Mouse (Mus musculus): ENCODE measurements around the gene Vamp2.

The Vamp2 gene

GRCm38 (mm10) chr11:69111051-69111810 lies 22.9 kb downstream of the Vamp2 start:
- DNase-seq (ENCODE audit: extremely low spot score, low read depth, low spot score) = no peak

GRCm38 (mm10) chr11:69111865-69112264 lies 23.6 kb downstream of the Vamp2 start:
- no peak for DNase-seq (ENCODE audit: extremely low spot score, low read depth, low spot score)

- DNase-seq (ENCODE audit: extremely low spot score, low read depth, low spot score) = no peak
Observed at GRCm38 (mm10) chr11:69114018-69114417, 25.7 kb downstream of the Vamp2 start.

GRCm38 (mm10) chr11:69114621-69115020 lies 26.3 kb downstream of the Vamp2 start:
- DNase-seq (ENCODE audit: extremely low spot score, low read depth, low spot score) = no peak

GRCm38 (mm10) chr11:69116843-69117242 lies 28.6 kb downstream of the Vamp2 start:
- no peak for DNase-seq (ENCODE audit: extremely low spot score, low read depth, low spot score)

- DNase-seq (ENCODE audit: extremely low spot score, low read depth, low spot score) = no peak
Observed at GRCm38 (mm10) chr11:69117737-69118695, 29.7 kb downstream of the Vamp2 start.

GRCm38 (mm10) chr11:69118765-69119164 lies 30.5 kb downstream of the Vamp2 start:
- DNase-seq (ENCODE audit: extremely low spot score, low read depth, low spot score) = no peak

GRCm38 (mm10) chr11:69119446-69120155 lies 31.3 kb downstream of the Vamp2 start:
- no peak for DNase-seq (ENCODE audit: extremely low spot score, low read depth, low spot score)

GRCm38 (mm10) chr11:69120221-69121000 lies 32.1 kb downstream of the Vamp2 start, which contains the start of gene Hes7:
Gene Hes7, plus strand, starts transcription at chr11:69120404.
- no peak for DNase-seq (ENCODE audit: extremely low spot score, low read depth, low spot score)

- no peak for DNase-seq (ENCODE audit: extremely low spot score, low read depth, low spot score)
Observed at GRCm38 (mm10) chr11:69121001-69121740, 32.9 kb downstream of the Vamp2 start.

- DNase-seq (ENCODE audit: extremely low spot score, low read depth, low spot score) = no peak
Observed at GRCm38 (mm10) chr11:69121741-69122335, 33.5 kb downstream of the Vamp2 start.

- DNase-seq (ENCODE audit: extremely low spot score, low read depth, low spot score) = no peak
Observed at GRCm38 (mm10) chr11:69122336-69122951, 34.2 kb downstream of the Vamp2 start, which contains the start of gene 9130213A22Rik. Gene 9130213A22Rik, minus strand, starts transcription at chr11:69122589.

- peak; percentile 94 for DNase-seq (ENCODE audit: extremely low spot score, low read depth, low spot score)
Observed at GRCm38 (mm10) chr11:69123056-69123692, 34.9 kb downstream of the Vamp2 start.

- DNase-seq (ENCODE audit: extremely low spot score, low read depth, low spot score) = peak; percentile 94
Observed at GRCm38 (mm10) chr11:69123693-69124497, 35.6 kb downstream of the Vamp2 start.

GRCm38 (mm10) chr11:69124498-69124847 lies 36.2 kb downstream of the Vamp2 start:
- peak; percentile 97 for DNase-seq (ENCODE audit: extremely low spot score, low read depth, low spot score)

GRCm38 (mm10) chr11:69125041-69125851 lies 37.0 kb downstream of the Vamp2 start:
- DNase-seq (ENCODE audit: extremely low spot score, low read depth, low spot score) = peak; percentile 99

GRCm38 (mm10) chr11:69125852-69125918 lies 37.4 kb downstream of the Vamp2 start, which contains the start of gene Aloxe3:
Gene Aloxe3, plus strand, starts transcription at chr11:69125896.
- no peak for DNase-seq (ENCODE audit: extremely low spot score, low read depth, low spot score)
